Comparison of ENCODE assay signal across 16 mouse cellular contexts in genomic region chr3:80248611-80249010, GRCm38 (mm10).
A peak's percentile ranks its signal among the peaks of the same experiment; 100 is the strongest.
DNase-seq lines count a peak whose midpoint lies in the region; ATAC-seq and TF ChIP-seq lines count a peak whose summit lies in the region.
"Had no signal": no experiment of that assay in that cellular context is flagged by ENCODE, and none has a peak within 500 bp of the region (broad histone marks: within the 10 kb centered on the region; RNA-seq: fewer than 3 reads in every experiment).

No protein-coding gene starts in this region.

- no peak for TF ChIP-seq CTCF in hindbrain, postnatal 0 days (IDR thresholded peaks at IDR 0.05; ENCODE audit: low read depth)

- no peaks in the 10 kb centered on the region for H3K4me1 ChIP-seq in hindbrain, postnatal 0 days (ENCODE audit: insufficient read depth, low read length)
- H3K4me1 ChIP-seq in hindbrain, embryonic 11.5 days (replicated peaks; ENCODE audit: control insufficient read depth, insufficient read depth, low read length) = no peaks in the 10 kb centered on the region
- H3K4me1 ChIP-seq: intestine, embryonic 15.5 days; liver, embryonic 12.5 days; midbrain, embryonic 10.5 days had no signal

- no peaks in the 10 kb centered on the region for H3K36me3 ChIP-seq in hindbrain, postnatal 0 days (ENCODE audit: insufficient read depth, low read length)
- no peaks in the 10 kb centered on the region for H3K36me3 ChIP-seq in hindbrain, embryonic 11.5 days (ENCODE audit: control insufficient read depth, insufficient read depth, low read length)
- H3K36me3 ChIP-seq: intestine, embryonic 15.5 days; liver, embryonic 12.5 days; midbrain, embryonic 10.5 days had no signal

- peak; percentile 16 for DNase-seq in hindbrain, postnatal 0 days (ENCODE audit: low spot score)
- no peak for DNase-seq in hindbrain, embryonic 11.5 days (ENCODE audit: low spot score)
- DNase-seq in right cerebral cortex, postnatal 36 days (ENCODE audit: low spot score in 2 of 2) = peak; percentile 11 to 41
- DNase-seq in right cerebral cortex, postnatal 14 days = no peak
- peak; percentile 51 for DNase-seq in layer of hippocampus, adult 9-10 months (ENCODE audit: low spot score)
- no peak for DNase-seq in kidney, postnatal 14 days
- no peak for DNase-seq in cerebellum, adult 9-11 months
- DNase-seq: cerebellum, adult 9-10 months; heart, adult 18-20 months; heart, postnatal 10 days; kidney, postnatal 4 days; lung, postnatal 10 days; right cerebral cortex, postnatal 4 days had no signal

- H3K4me3 ChIP-seq in hindbrain, postnatal 0 days (ENCODE audit: low read length) = no peak overlapping the region
- H3K4me3 ChIP-seq in hindbrain, embryonic 11.5 days (ENCODE audit: low read depth, low read length) = no peak overlapping the region
- H3K4me3 ChIP-seq: intestine, embryonic 15.5 days; liver, embryonic 12.5 days; midbrain, embryonic 10.5 days had no signal

- H3K9ac ChIP-seq in hindbrain, postnatal 0 days (replicated peaks; ENCODE audit: low read length) = no peak overlapping the region
- no peak overlapping the region for H3K9ac ChIP-seq in hindbrain, embryonic 11.5 days (ENCODE audit: low read depth, low read length)
- H3K9ac ChIP-seq: intestine, embryonic 15.5 days; liver, embryonic 12.5 days had no signal

- H3K9me3 ChIP-seq in hindbrain, postnatal 0 days (ENCODE audit: low read length) = no peaks in the 10 kb centered on the region
- H3K9me3 ChIP-seq in hindbrain, embryonic 11.5 days (ENCODE audit: control insufficient read depth, low read length) = no peaks in the 10 kb centered on the region
- H3K9me3 ChIP-seq: intestine, embryonic 15.5 days; liver, embryonic 12.5 days; midbrain, embryonic 10.5 days had no signal

- H3K27me3 ChIP-seq in hindbrain, postnatal 0 days (ENCODE audit: insufficient read depth, low read length) = no peaks in the 10 kb centered on the region
- no peaks in the 10 kb centered on the region for H3K27me3 ChIP-seq in hindbrain, embryonic 11.5 days (ENCODE audit: control insufficient read depth, insufficient read depth, low read length)
- H3K27me3 ChIP-seq: intestine, embryonic 15.5 days; liver, embryonic 12.5 days had no signal

- H3K27ac ChIP-seq in hindbrain, postnatal 0 days = no peak overlapping the region
- H3K27ac ChIP-seq in hindbrain, embryonic 11.5 days (ENCODE audit: low read depth, low read length) = no peak overlapping the region
- H3K27ac ChIP-seq: intestine, embryonic 15.5 days; liver, embryonic 12.5 days; midbrain, embryonic 10.5 days had no signal

- peak; percentile 29; the same call in 1 of the 2 replicates for ATAC-seq in hindbrain, postnatal 0 days
- no peak for ATAC-seq in hindbrain, embryonic 11.5 days (ENCODE audit: low FRiP score)
- ATAC-seq: intestine, embryonic 15.5 days; liver, embryonic 12.5 days had no signal

- WGBS in hindbrain, postnatal 0 days = 42% methylated on average over 5 of the region's 5 CpGs
- WGBS in hindbrain, embryonic 11.5 days = 73% methylated on average over 5 of the region's 5 CpGs

- H3K4me2 ChIP-seq in hindbrain, postnatal 0 days (ENCODE audit: low read depth, low read length) = no peak overlapping the region
- no peak overlapping the region for H3K4me2 ChIP-seq in hindbrain, embryonic 11.5 days (replicated peaks; ENCODE audit: low read depth, low read length)
- H3K4me2 ChIP-seq: intestine, embryonic 15.5 days; liver, embryonic 12.5 days had no signal

Comparison
In these comparisons a context has a peak if more than half of its experiments do, and no peak if none do; other contexts are left out.
1. DNase-seq: peak in hindbrain, postnatal 0 days (single experiment), right cerebral cortex, postnatal 36 days (2 of 2) and layer of hippocampus, adult 9-10 months (single experiment); none in hindbrain, embryonic 11.5 days (single experiment), right cerebral cortex, postnatal 14 days (single experiment), kidney, postnatal 14 days (single experiment) and cerebellum, adult 9-11 months (single experiment).